Mouse (Mus musculus) c-Kit-positive CD71-positive TER-119-positive erythroid progenitor cells, embryonic 14.5 days (primary cell): ENCODE data around the gene Mgat4b.

Experiments used
- DNase-seq: peaks from one replicate; pipeline ENCODE4 v3.0.0-alpha.2; 2013; ENCODE audit warnings: low spot score

Mgat4b gene

DNA sequence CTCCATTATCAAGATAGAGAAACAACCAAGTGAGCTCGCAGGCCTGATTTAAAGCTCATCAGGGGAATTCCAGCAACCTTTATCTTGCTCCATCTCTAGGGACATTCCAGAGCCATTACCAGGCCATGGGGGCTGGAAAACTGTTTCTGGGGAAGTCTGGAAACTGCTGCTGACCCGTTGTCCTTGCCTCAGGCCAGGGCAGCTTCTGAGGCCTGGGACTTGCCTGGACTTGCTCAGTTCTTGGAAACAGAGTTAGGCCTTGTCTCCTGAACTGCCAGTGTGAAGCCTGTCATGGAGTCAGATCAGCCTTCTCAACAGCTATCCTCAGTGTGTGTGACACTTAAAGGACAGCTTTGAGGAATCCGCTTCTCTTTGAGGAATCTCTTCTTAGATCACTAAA lies 41.5 kb downstream of the Mgat4b start:
- no peak for DNase-seq

DNA sequence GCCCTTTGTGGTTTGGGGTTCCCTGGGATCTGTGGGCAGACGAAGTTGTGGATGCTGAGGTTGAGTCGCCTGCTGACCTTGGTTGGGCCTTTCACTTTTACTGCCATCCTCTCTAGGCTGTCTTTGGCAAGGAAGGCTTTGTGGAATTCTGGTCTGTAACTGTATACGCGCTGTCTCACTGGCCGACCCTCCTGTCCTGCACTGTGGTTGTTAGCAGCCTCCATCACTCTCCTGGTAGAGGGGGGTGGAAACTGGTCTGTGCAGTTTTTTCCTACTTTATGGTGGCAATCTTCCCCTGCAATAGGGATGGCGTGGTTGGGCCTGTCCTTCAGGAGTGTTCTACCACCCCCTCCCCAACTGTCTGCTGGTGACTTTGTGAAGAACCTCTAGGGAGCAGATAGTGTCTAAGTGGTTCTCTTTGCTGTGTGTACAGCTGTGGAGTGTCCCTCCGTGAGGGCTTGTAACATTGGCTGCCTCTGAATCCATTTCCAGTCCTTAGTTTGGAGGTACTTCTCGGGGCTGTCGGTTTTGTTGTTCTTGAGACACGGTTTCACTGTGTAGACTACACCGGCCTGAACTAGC lies 42.1 kb downstream of the Mgat4b start:
- no peak for DNase-seq

DNA sequence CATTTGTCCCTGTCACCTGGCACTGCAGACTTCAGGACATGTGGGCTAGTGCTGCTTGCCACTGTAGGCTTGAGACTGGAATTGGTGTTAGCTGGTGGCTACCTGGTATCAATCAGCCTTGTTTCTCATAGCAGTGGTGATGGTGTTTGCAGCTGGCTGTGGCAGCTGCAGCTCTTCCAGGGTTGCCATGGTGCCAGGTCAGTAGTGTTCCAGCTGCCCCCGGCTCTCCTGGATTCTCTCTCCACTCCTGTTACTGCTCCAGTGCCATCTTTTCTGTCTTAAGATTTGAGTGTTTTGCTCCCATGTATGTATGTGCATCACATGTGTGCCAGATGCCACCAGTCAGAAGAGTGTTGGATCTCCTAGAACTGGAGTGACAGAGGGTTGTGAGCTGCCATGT lies 42.7 kb downstream of the Mgat4b start:
- DNase-seq: no peak

DNA sequence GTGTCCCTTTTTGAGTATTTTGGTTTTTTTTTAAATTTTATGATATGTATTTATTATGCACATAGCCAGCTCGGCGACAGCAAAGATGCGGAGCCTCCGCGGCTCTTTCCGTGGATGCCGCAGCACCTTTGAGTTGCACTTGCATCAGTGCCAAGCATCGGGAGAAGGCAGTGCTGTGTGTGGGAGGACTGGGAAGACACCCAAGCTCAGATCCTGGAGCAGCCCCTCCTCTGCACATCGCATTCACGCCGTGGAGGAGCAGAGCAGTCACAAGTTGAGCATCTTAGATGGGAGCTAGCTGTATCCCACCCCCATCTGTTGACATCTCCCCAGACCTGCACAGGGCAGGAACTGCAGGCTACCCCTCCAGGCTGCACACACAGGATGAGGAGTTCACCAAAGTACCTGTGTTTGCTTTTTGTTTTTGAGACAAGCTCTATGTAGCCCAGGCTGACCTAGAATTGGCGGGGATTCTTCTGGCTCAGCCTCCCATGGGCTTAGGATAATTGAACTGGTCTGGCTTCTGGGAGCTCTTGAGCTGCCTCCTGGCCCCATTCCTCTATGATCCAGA lies 43.4 kb downstream of the Mgat4b start:
- DNase-seq: no peak

DNA sequence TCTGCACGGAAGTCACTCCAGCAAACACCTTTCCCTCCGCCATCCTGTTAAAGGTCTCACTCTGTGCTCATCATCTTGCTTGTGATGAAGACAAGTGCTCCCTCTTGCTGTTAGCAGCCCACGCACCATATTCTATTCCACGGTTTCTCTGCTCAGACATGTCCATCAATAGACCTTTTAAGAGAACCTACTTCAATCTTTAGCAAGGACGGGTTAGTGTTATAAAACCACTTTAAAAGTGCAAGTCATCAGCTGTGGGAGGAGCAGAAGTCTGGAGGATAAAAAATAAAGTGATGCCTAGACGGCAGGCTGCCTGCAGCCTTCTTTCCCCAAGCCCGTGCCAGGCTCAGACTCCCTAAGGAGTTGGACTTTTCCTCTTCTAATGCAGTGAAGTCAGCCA lies 45.9 kb downstream of the Mgat4b start:
- no peak for DNase-seq

DNA sequence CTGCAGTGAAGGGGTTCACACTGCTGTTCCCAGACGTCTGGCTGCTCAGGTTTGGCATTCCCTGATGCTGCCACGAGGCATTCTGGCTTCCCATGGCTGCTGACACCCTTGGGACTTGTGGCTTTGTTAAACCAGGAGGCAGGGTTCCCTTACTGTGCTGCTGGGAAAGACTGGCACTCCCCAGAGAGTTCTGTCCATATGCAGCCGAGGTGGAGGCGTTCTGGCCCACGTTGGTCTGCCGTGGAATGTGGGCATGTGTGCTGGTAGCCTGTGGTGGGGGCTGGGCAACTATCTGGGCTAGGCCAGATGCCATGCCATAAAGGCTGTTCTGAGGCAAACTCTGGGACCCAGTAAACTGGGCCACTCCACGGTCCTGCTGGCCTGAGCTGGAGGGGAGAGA lies 47.6 kb downstream of the Mgat4b start:
- no peak for DNase-seq

DNA sequence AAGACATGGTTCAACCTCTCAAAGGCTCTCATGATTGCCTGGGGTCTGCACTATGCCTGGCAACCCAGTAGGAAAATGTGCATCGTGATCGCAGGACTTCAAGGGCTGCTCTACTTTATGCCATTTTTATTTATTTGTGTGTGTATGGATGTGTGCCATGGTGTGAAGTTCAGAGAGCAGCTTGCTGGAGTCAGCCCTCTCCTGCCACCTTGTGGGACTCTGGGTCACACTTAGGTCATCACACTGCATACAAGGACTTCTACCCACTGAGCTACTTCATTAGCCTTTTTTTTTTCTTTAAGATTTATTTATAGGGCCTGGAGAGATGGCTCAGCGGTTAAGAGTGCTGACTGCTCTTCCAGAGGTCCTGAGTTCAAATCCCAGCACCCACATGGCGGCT lies 51.3 kb downstream of the Mgat4b start:
- no peak for DNase-seq

DNA sequence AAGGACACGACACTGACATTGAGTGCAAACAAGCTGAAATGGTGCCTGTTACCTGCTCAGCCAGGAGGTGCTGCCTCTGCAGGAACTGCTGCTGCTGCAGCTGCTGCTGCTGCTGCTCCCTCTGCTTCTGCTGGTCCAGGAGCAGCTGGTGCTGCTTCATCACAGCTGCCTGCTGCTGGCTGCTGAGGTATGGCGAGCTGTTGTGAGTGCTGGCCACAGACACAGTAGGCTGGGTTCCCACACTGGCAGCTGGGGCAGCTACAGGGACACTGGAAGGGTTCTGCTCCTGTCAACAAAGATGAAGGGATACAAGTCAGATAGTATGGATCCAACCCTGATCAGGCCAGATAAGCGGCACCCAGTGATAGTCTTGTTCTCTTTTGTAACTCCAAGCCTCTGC lies 52.5 kb downstream of the Mgat4b start:
- no peak for DNase-seq

DNA sequence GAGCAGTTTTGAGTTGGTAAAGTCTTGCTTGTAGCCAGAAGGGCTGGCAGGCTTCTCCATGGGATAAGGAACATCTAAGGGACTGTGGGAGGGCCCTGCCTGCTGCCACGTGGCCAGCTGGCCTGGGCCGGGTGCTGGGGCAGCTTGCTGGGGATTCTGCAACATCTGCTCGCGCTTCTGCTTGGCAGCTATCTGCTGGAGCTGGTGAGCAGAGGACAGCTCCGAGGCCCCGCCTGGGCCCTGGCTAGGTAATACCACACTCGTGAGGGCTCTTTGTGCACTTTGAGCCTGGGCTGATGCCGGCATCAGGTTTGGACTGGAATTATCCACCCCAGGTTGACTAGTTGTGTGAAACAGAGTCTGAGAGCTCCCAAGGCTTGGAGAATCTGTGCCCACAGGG lies 55.2 kb downstream of the Mgat4b start:
- DNase-seq: no peak

DNA sequence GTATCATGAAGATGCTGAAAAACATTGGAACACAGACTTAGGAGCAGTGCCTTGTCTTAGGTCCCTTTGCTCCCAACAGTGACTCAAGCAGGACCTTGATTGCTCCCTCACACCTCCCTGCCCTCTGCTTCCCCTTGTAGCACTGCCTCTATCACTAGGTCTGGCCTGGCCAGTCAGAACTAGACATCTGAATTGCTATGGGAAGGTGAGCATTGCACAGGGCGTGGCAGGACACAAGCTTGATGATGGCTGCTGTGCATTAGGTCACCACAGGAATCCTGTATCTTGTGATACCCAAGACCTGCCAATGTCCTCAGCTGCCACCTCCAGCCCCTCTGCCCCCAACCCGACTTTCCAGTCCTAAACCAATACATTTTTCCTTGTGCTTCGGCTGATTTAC lies 56.3 kb downstream of the Mgat4b start:
- no peak for DNase-seq

DNA sequence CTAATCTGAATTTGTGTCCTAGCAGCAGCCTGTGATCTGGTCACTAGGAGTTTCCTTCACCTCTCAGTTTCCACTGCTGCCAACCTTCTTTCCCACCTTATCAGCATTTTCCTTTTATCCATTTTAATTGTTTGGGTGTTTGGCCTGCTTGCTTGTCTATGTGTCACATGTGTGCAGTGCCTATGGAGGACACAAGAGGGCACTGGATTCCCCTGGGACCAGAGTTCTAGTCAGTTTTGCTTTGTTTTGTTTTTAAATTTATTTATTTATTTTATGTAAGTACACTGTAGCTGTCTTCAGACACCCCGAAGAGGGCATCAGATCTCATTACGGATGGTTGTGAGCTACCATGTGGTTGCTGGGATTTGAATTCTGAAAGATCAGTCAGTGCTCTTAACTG lies 58.5 kb downstream of the Mgat4b start:
- DNase-seq: no peak

DNA sequence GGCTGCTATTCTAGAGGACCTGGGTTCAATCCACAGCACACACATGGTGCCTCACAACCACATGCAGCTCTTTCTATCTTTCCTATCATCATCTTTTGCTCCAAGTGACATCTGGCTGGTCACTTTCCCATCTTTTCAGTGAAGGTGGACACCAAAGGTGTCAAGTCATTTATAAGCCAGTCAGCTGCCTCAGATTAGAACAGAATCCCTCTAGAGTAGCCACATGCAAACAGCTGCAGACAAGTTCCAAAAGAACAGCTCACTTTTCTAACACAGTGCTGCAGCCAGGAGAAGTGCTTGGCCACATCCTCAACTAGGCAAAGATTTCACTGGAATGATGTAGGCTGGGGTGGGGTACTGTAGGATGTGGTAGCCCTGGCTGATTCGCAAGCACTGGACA lies 59.2 kb downstream of the Mgat4b start:
- DNase-seq: no peak

DNA sequence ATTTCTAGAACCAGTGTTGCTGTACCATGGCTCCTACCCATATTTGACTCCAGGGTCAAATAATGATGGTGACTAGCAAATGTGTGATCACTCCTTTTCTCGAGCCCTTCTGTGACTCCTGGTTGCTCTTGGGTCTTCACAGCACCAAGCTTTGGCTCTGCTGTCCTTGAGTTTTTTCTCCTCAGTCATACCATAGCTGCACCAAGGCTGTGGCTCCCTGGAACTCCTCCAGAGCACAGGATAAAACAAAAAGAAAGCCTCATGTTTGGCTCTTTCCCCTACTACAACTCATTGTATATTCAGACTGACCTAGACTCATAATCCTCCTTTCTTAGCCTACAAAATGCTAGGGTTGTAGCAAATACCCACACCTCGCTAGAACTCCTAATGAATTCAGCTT lies 62.1 kb downstream of the Mgat4b start:
- no peak for DNase-seq

DNA sequence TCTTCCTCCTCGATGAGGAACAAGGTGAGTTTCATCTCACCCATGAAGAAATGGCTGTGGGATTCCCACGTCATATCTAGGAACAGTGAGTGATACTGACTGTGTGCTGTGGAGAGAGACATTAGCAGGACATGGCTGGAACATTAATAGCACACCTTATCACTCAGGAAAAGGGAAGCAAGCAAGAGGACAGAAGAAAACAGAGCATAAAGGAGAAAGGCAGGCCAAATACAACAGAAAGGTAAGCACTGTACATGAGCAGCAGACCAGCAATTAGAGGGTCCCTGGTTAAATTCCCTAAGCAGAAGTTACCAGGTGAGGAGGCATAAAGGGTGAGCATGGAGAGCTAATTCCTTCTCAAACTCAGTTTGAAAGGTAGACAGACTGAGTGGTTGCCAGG lies 64.4 kb downstream of the Mgat4b start:
- no peak for DNase-seq

DNA sequence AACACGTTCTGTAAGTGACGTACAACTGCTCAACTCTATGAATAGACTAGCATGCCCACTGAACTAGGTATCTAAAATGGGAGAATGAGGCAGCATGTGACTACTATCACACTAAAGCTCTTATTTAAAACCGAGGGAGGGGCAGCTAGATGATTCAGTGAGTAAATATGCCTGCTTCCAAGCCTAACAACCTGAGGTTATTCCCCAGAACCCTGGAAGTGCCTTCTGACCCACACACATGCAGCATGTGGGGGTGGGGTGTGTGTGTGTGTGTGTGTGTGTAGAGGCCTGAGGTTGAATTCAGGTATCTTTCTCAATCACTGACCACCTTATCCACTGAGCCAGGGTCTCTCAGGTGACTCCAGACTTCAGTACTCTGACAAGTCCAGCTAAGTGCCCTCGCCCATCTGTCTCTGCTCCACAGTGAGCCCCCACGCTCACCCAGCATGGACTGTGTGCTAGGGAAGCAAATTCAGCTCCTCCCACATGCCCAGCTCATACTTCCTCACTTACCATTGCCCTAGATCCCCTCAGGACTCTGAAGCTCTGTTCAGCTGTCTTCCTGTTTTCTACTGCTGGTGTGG lies 65.0 kb downstream of the Mgat4b start:
- no peak for DNase-seq

DNA sequence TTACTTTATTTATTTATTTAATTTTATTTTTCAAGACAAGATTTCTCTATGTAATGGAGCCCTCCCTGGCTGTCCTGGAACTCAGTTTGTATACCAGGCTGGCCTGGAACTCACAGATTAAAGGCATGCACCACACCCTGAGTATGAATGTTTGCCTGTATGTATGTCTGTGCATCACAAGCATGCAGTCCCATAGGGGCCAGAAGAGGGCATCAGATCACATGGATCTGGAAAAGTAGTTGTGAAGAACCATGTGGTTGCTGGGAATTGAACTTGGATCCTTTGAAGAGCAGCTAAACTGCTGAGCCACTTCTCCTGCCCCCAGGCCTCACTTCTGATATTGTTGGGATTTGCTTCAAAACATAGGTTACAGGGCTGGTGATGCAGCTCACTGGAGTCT lies 66.3 kb downstream of the Mgat4b start:
- DNase-seq: no peak

DNA sequence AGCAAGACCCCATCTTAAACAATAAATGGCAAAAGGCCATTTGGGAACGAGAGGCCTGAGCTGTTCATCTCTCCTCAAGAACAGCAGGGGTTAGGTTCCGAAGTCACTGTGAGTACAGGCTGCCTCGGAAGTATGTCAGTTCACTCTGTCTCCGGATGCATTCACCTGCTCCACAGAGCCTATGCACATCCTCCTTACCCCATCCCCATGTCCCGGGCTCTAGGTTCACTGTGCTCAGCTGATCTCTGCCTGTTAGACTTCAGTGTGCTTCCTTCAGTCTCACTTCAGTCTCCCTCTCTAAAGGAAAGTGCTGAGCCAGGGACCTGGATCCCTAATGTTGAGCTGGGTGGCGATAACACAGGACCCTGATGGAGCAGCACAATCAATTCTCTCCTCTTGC lies 67.0 kb downstream of the Mgat4b start:
- no peak for DNase-seq

DNA sequence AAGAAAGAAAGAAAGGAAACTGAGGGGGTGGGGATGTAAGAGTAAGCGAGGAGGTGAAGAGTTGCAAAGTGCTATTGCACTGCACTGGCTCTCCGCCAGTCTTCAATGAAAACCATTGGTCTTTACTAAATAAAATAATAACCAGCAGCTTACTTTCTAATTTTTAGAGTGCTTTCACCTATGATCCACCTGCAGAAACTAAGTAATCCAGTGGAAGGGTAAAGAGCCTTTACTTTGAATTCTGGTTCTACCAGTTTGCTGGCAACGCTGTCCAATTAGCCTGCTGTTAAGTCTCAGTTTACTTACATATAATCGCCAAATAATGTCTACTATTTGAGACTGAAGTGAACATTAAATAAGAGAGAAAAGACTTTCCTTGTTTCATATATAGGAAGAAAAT lies 68.3 kb downstream of the Mgat4b start:
- no peak for DNase-seq

DNA sequence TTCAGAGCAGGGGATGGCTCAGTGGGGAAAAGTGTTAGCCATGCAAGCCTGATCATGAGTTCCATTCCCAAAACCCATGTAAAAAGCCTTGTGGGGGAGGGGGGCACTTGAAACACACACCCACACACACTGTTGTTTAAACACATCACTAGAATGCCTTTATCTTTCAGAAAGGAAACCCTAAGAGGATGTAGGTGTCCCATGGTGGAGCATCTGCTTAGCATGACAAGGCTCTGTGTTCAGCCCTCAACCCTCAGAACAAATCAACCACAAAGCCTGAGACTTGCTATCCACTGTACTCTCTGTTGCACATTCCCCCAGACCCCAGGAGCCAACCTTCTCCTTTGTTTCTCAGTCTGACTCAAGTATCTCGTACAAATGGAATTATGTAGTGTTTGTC lies 69.4 kb downstream of the Mgat4b start:
- no peak for DNase-seq
